Mouse (Mus musculus) cortical plate, adult 2 months (tissue): ENCODE measurements around the gene Osgep. TPM values are rescaled to one million over a fixed set of nuclear protein-coding genes. Genes with fewer than 3 reads are reported as not detected.
"Not testable (repeated sequence)": the region's sequence is repeated elsewhere in the genome, so short reads cannot be mapped to it uniquely, and the experiment has no call there.

Experiments used
- H3K27ac ChIP-seq: fragments of 200-500 bp; 2 replicates; pipeline ENCODE4 v1.5.1; 2012; ENCODE audit warnings: low read length, control low read depth, inconsistent platforms; ENCODE audit not compliant: insufficient read depth
- H3K4me1 ChIP-seq: fragments of 200-500 bp; 2 replicates; pipeline ENCODE4 v1.6.1; 2011; ENCODE audit warnings: low read length; ENCODE audit not compliant: control insufficient read depth, insufficient read depth
- H3K4me3 ChIP-seq: fragments of 200-500 bp; 2 replicates; pipeline ENCODE4 v1.5.1; 2011; ENCODE audit warnings: mild to moderate bottlenecking, low read length, control low read depth; ENCODE audit not compliant: insufficient read depth
- CTCF ChIP-seq: fragments of 200-500 bp; IDR thresholded peaks from 2 replicates; pipeline ENCODE4 v1.5.1; 2011; ENCODE audit warnings: mild to moderate bottlenecking, control low read depth, low read length; ENCODE audit not compliant: insufficient read depth; ENCODE audit errors: extremely low read depth
- POLR2A ChIP-seq: fragments of 200-500 bp; IDR thresholded peaks from 2 replicates; pipeline ENCODE4 v1.6.1; 2011; ENCODE audit warnings: mild to moderate bottlenecking, low read length, control low read depth; ENCODE audit not compliant: insufficient read depth; ENCODE audit errors: extremely low read depth
- polyA plus RNA-seq: library from polyadenylated mRNA; depleted of rRNA; stranded (reverse); fragments of >200 nt; gene quantifications from 2 replicates; pipeline ENCODE4 v1.2.3, GENCODE M21; 2012; rRNA removed

Gene Osgep
- polyA plus RNA-seq, 1 experiment: 61.2 TPM

DNA sequence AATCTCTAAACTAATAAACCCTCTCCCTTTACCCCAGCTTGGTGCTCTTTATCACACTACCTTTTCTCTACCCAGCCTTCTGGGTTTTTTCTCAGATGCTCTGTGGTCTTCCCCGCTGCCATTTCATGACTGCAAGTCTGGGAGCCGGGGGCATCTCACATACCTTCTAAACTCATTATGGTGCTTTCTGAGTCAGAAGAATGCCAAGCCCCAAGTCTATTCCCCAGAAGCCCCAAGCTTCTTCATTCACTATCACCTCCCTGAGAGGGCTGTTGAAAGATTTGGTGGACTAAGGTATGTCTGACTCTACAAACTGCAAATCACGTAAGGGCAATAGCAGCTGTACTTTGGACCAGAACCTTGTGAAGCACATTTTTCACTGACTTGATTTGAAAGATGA lies 57.7 kb downstream of the Osgep start:
- TF ChIP-seq POLR2A (no peak), CTCF (no peak)
- H3K4me3 ChIP-seq: no peak overlapping the region
- H3K4me1 ChIP-seq: no peaks in the 10 kb centered on the region
- no peak overlapping the region for H3K27ac ChIP-seq

GRCm38 (mm10) chr14:50865005-50865404 lies 59.7 kb downstream of the Osgep start:
- not testable (repeated sequence) for H3K27ac ChIP-seq, H3K4me1 ChIP-seq, H3K4me3 ChIP-seq

DNA sequence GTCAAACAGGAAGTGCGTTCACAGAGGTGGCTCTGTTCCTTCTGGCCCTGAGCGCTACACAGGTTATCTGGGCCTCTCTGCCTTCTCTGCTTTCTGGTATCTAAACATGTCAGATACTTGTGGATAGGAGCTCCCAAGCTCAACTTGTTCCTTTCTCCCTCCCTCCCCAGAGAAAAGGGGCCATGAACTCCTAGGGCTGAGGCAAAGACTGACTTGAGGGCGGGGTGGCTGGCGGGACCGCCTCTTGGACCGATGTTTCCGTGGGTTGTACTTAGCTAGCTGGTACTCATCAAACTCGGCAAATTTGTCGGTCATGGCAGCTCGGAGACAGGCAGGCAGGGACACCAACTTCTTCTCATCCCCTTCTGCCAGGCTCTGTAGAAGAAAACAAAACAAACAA lies 62.1 kb downstream of the Osgep start:
- Histone ChIP-seq H3K4me3 (no peak overlapping the region), H3K4me1 (no peaks in the 10 kb centered on the region), H3K27ac (no peak overlapping the region)
- TF ChIP-seq CTCF (no peak), POLR2A (no peak)

Other genes with a start within 250 kb of the Osgep start
- not detected in 2 replicates for gene Olfr747, start 231.7 kb downstream of the Osgep start, polyA plus RNA-seq
- gene Olfr748, start 217.5 kb downstream of the Osgep start, polyA plus RNA-seq: not detected in 2 replicates
- not detected in 2 replicates for gene Olfr749, start 179.8 kb downstream of the Osgep start, polyA plus RNA-seq
- 59.4 and 63.3 TPM in 2 replicates for gene Ttc5, start 139.4 kb downstream of the Osgep start, polyA plus RNA-seq
- not detected in 2 replicates for gene Ccnb1ip1, start 117.2 kb downstream of the Osgep start, polyA plus RNA-seq
- gene Parp2, start 117.1 kb downstream of the Osgep start, polyA plus RNA-seq: 49.2 and 58.6 TPM in 2 replicates
- gene Tep1, start 54.3 kb downstream of the Osgep start, polyA plus RNA-seq: 4.4 and 4.6 TPM in 2 replicates
- gene Klhl33, start 27.4 kb downstream of the Osgep start, polyA plus RNA-seq: 4.1 and 5.1 TPM in 2 replicates
- 57.6 and 62.4 TPM in 2 replicates for gene Apex1, start 75 bp upstream of the Osgep start, polyA plus RNA-seq
- 169 and 177 TPM in 2 replicates for gene Pip4p1, start 6.0 kb upstream of the Osgep start, polyA plus RNA-seq
- 29.3 and 31.3 TPM in 2 replicates for gene Pnp, start 6.2 kb upstream of the Osgep start, polyA plus RNA-seq
- 24.8 and 28.5 TPM in 2 replicates for gene Gm49342, start 19.6 kb upstream of the Osgep start, polyA plus RNA-seq
- gene Pnp2, start 31.1 kb upstream of the Osgep start, polyA plus RNA-seq: 0.87 and 1.4 TPM in 2 replicates
- 0.08 and 0.19 TPM in 2 replicates for gene Rnase10, start 82.9 kb upstream of the Osgep start, polyA plus RNA-seq
- gene Rnase9, start 117.0 kb upstream of the Osgep start, polyA plus RNA-seq: 0.08 TPM in 1 of 2 replicates, not detected in the other
- not detected in 2 replicates for gene Rnase11, start 125.3 kb upstream of the Osgep start, polyA plus RNA-seq
- 0.30 TPM in 1 of 2 replicates, not detected in the other for gene Rnase12, start 132.8 kb upstream of the Osgep start, polyA plus RNA-seq
- not detected in 2 replicates for gene Olfr750, start 149.5 kb upstream of the Osgep start, polyA plus RNA-seq
- gene Rnase4, start 166.2 kb upstream of the Osgep start, polyA plus RNA-seq: 31.6 and 34.1 TPM in 2 replicates
- 6.9 and 8.1 TPM in 2 replicates for gene Ang, start 166.3 kb upstream of the Osgep start, polyA plus RNA-seq
- not detected in 2 replicates for gene Eddm3b, start 189.5 kb upstream of the Osgep start, polyA plus RNA-seq
- gene Rnase6, start 199.0 kb upstream of the Osgep start, polyA plus RNA-seq: 0.50 and 0.68 TPM in 2 replicates
- gene Rnase1, start 221.9 kb upstream of the Osgep start, polyA plus RNA-seq: 2.2 and 2.4 TPM in 2 replicates
- not detected in 2 replicates for gene Rnase2b, start 237.4 kb upstream of the Osgep start, polyA plus RNA-seq